Mouse (Mus musculus) hindbrain, postnatal 0 days (tissue): ENCODE data around the gene Ubxn6. TPM values are rescaled to one million over a fixed set of nuclear protein-coding genes. Genes with fewer than 3 reads are reported as not detected.
A peak's percentile ranks its signal among the peaks of the same experiment; 100 is the strongest.
"Not testable (repeated sequence)": the region's sequence is repeated elsewhere in the genome, so short reads cannot be mapped to it uniquely, and the experiment has no call there.

ENCODE experiments used
- ATAC-seq: fragments of 200-750 bp; cut with Nextera tagmentation; 2 replicates; pipeline ENCODE4 v1.8.0; 2017; ENCODE audit warnings: mild to moderate bottlenecking, moderate TSS enrichment, moderate library complexity
- DNase-seq: peaks from one replicate; pipeline ENCODE4 v3.0.0-alpha.2; 2015; ENCODE audit warnings: low spot score
- H3K27ac ChIP-seq: fragments of 300-500 bp; sonication (generic); 2 replicates; pipeline ENCODE4 v1.5.1; 2014; ENCODE audit warnings: mild to moderate bottlenecking
- H3K27me3 ChIP-seq: fragments of 300-500 bp; sonication (generic); 2 replicates; pipeline ENCODE4 v1.6.1; 2014; ENCODE audit warnings: low read length, mixed read lengths; ENCODE audit not compliant: insufficient read depth
- H3K36me3 ChIP-seq: fragments of 300-500 bp; sonication (generic); 2 replicates; pipeline ENCODE4 v1.6.1; 2014; ENCODE audit warnings: low read length, mixed read lengths; ENCODE audit not compliant: insufficient read depth
- H3K4me1 ChIP-seq: fragments of 300-500 bp; sonication (generic); 2 replicates; pipeline ENCODE4 v1.6.1; 2014; ENCODE audit warnings: antibody characterized with exemption, low read length, mixed read lengths; ENCODE audit not compliant: insufficient read depth
- H3K4me2 ChIP-seq: fragments of 300-500 bp; sonication (generic); 2 replicates; pipeline ENCODE4 v1.6.1; 2014; ENCODE audit warnings: low read depth, mild to moderate bottlenecking, low read length, moderate library complexity, mixed read lengths
- H3K4me3 ChIP-seq: fragments of 300-500 bp; sonication (generic); 2 replicates; pipeline ENCODE4 v1.5.1; 2014; ENCODE audit warnings: low read length
- H3K9ac ChIP-seq: fragments of 300-500 bp; sonication (generic); replicated peaks from 2 replicates; pipeline ENCODE4 v1.6.1; 2014; ENCODE audit warnings: mild to moderate bottlenecking, low read length, moderate library complexity, mixed read lengths
- H3K9me3 ChIP-seq: fragments of 300-500 bp; sonication (generic); 2 replicates; pipeline ENCODE4 v1.6.1; 2016; ENCODE audit warnings: low read length, mixed read lengths
- CTCF ChIP-seq: IDR thresholded peaks from 2 replicates; pipeline ENCODE4 v1.5.1; 2016; ENCODE audit warnings: antibody characterized with exemption, control low read depth, low read depth
- WGBS: fragments of 180-500 bp; shearing (Covaris S2); extraction: QIAGEN DNeasy Blood & Tissue Kit; methylation state at CpG from one replicate; pipeline ENCODE4 v1.1.7; 2014; 5-methylcytosine and 5-hydroxymethylcytosine counted together
- polyA plus RNA-seq: library from polyadenylated mRNA; unstranded; fragments of >200 nt; fragmentation: Nextera tagmentation; extraction: Ambion mirVana; gene quantifications from 2 replicates; pipeline ENCODE4 v1.2.1, GENCODE M21; 2015
- total RNA-seq: library from RNA; depleted of rRNA; stranded (reverse); fragments of >200 nt; gene quantifications from 2 replicates; pipeline ENCODE4 v1.2.3, GENCODE M21; 2014

The Ubxn6 gene
- total and polyA plus RNA-seq, 2 experiments from 2014 or later: 75.2 to 111 TPM

DNA sequence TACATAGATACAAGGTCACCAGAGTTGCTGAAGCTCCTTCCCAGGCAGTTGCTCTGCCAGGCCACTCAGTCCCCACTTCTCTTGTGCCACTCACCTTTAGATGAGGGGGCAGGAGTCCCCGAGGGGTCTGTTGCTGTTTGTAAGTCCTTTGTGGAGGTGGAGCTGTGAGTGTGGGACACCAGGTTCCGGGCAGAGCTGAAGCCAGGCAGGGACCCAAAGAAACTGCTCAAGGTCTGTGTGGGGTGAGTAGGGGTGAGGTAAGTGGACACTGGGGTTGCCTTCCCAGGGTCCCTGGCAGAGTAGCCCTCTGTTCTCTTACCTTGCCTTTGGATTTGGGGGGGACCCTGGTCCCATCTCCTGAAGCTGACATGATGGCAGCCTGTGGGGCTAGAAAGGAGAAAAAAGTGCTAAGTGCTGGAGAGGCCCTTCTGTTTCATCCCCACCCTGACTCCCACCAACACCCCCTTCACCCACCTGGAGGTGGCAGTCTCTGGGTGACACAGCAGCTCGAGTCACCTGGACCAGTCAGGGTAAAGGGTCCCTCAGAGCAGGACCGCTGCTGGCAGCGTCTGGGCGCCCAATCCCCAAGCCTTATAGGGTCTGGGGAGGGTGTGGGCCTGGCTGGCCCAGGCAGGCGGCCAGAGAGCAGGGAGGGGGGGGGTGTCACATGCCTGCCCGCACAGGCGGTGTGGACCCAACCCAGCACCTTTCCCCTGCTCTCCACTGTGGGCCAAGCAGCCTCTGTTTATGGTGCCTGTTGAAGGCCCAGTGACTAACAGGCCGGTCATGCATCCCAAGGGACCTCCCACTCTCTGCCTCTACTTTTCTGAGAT, 34.6 kb upstream of the Ubxn6 start, which contains the start of gene Plin4:
TSS of gene Plin4 (minus strand) at position 585 of the 833 bp plus-strand sequence.
- Histone ChIP-seq H3K27ac (peak within 1 kb of the TSS; percentile 45; the same call in 1 of the 2 replicates), H3K4me1 (no peaks in the 10 kb centered on the region), H3K27me3 (no peaks in the 10 kb centered on the region), H3K9ac (no peak within 1 kb of the TSS), H3K9me3 (no peaks in the 10 kb centered on the region), H3K4me3 (no peak within 1 kb of the TSS), H3K4me2 (no peak within 1 kb of the TSS), H3K36me3 (no peaks in the 10 kb centered on the region)
- DNase-seq (no peak), ATAC-seq (0 out of 2 replicates have a peak, but pooled peaks have one; percentile 15)
- WGBS: 56% methylated on average over 10 of the region's 10 CpGs
- no peak for TF ChIP-seq CTCF

- WGBS: 76% methylated on average over 6 of the region's 6 CpGs
- no peak overlapping the region for H3K4me2 ChIP-seq
- ATAC-seq: peak; percentile 39
Observed at GRCm38 (mm10) chr17:56108334-56109044, 33.7 kb upstream of the Ubxn6 start.

GRCm38 (mm10) chr17:56107736-56108135, 32.9 kb upstream of the Ubxn6 start:
- no peak for ATAC-seq
- no peaks in the 10 kb centered on the region for H3K9me3 ChIP-seq
- H3K4me1 ChIP-seq: no peaks in the 10 kb centered on the region
- no peak for TF ChIP-seq CTCF
- H3K27me3 ChIP-seq: no peaks in the 10 kb centered on the region
- no peak for DNase-seq
- H3K9ac ChIP-seq: no peak overlapping the region
- no peak overlapping the region for H3K4me3 ChIP-seq
- 79% methylated on average over 2 of the region's 2 CpGs for WGBS
- H3K27ac ChIP-seq: no peak overlapping the region
- H3K36me3 ChIP-seq: peaks cover 4% of the 10 kb centered on the region; the same call in 1 of the 2 replicates
- no peak overlapping the region for H3K4me2 ChIP-seq

More at GRCm38 (mm10) chr17:56108334-56109044, 33.7 kb upstream of the Ubxn6 start:
- Histone ChIP-seq H3K9ac (no peak overlapping the region), H3K4me3 (no peak overlapping the region), H3K36me3 (no peaks in the 10 kb centered on the region; the same call in 1 of the 2 replicates), H3K27ac (no peak overlapping the region), H3K4me1 (no peaks in the 10 kb centered on the region), H3K9me3 (no peaks in the 10 kb centered on the region), H3K27me3 (no peaks in the 10 kb centered on the region)
- no peak for TF ChIP-seq CTCF
- no peak for DNase-seq

DNA sequence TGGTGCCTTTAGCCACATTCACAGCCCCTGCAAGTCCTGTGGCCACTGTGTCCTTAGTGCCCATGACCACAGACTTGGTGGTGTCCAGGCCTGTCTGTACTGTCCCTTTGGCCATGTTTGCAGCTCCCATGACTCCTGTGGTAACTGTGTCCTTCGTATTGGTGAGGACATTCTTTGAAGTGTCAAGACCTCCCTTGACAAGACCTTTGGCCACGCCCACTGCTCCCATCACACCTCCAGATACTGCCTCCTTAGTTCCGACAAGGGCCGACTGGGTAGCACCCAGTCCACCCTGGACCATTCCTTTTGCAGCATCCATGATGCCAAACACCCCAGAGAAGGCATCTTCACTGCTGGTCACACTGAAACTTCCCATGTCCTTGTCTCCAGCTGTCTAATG, 32.2 kb upstream of the Ubxn6 start:
- Histone ChIP-seq H3K9ac (no peak overlapping the region), H3K27ac (no peak overlapping the region), H3K4me2 (no peak overlapping the region), H3K4me3 (no peak overlapping the region), H3K27me3 (no peaks in the 10 kb centered on the region), H3K36me3 (peaks cover 11% of the 10 kb centered on the region; the same call in 1 of the 2 replicates), H3K9me3 (no peaks in the 10 kb centered on the region), H3K4me1 (no peaks in the 10 kb centered on the region)
- ATAC-seq (no peak), DNase-seq (no peak)
- no peak for TF ChIP-seq CTCF
- 81% methylated on average over 4 of the region's 4 CpGs for WGBS

DNA sequence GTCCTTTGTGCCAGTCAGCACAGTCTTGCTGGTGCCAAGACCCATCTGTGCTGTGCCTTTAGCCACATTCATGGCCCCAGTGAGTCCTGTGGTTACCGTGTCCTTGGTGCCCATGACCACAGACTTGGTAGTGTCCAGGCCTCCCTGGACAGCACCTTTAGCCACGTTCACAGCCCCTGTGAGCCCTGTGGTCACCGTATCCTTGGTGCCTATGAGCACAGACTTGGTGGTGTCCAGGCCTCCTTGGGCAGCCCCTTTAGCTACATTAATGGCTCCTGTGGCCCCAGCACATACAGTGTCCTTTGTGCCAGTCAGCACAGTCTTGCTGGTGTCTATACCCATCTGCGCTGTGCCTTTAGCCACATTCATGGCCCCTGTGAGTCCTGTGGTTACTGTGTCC, 31.6 kb upstream of the Ubxn6 start:
- 98% methylated on average over 4 of the region's 4 CpGs for WGBS
- not testable (repeated sequence) for H3K4me2 ChIP-seq, H3K9ac ChIP-seq, H3K27ac ChIP-seq, H3K9me3 ChIP-seq, H3K4me1 ChIP-seq, H3K27me3 ChIP-seq, H3K4me3 ChIP-seq, DNase-seq, ATAC-seq
- peaks cover 17% of the 10 kb centered on the region for H3K36me3 ChIP-seq

DNA sequence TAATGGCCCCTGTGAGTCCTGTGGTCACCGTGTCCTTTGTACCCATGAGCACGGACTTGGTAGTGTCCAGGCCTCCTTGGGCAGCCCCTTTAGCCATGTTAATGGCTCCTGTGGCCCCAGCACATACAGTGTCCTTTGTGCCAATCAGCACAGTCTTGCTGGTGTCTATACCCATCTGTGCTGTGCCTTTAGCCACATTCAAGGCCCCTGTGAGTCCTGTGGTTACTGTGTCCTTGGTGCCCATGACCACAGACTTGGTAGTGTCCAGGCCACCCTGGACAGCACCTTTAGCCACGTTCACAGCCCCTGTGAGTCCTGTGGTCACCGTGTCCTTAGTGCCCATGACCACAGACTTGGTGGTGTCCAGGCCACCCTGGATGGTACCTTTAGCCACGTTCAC, 30.0 kb upstream of the Ubxn6 start:
- H3K36me3 ChIP-seq: peaks cover 33% of the 10 kb centered on the region
- H3K9me3 ChIP-seq, H3K27ac ChIP-seq, H3K9ac ChIP-seq, H3K27me3 ChIP-seq, H3K4me1 ChIP-seq, H3K4me3 ChIP-seq, H3K4me2 ChIP-seq, ATAC-seq, DNase-seq: not testable (repeated sequence)
- WGBS: 100% methylated on average over 2 of the region's 5 CpGs
